Mouse (Mus musculus) lung, postnatal 10 days (tissue): ENCODE results near the gene Fosl2.

Experiments
- DNase-seq: peaks from one replicate; pipeline ENCODE4 v3.0.0; 2021

Gene Fosl2

DNA sequence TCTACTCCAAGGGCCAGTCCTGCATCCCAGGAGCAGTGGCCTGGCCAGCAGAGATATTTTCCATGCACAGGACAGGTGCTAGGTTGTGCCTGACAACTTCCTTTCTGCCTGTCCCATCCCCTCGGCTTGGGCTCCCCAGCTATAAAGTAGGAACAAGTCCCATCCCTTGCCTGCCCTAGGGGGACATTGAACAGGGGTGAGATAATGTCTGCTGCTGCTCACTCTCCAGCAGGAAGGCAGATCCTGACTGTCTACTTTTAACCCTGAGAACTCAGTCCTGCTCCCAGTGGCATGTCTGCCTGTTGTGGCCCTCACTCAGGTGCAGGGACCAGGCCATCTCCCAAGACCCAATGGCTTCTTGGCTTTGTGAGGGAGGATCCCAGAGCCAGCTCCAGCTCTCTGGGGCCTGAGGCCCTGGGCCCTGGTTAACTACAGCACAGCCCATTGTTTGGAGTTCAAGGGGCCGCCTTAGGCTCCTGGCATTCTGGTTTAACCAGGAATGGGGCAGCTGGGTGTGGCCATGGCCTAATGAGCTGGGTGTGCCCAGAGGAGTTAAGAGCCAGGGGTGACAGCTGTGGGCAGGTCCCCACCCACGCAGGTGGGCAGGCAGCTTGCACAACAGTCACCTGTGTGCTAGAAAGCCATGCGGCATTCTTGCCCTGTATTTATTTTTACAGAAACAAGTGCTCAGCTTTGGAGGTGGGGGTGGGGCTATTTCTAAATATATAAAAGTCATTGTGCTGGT lies 47.5 kb downstream of the Fosl2 start:
- DNase-seq = peak; percentile 70

GRCm38 (mm10) chr5:32187717-32188116 lies 52.1 kb downstream of the Fosl2 start:
- DNase-seq = no peak

DNA sequence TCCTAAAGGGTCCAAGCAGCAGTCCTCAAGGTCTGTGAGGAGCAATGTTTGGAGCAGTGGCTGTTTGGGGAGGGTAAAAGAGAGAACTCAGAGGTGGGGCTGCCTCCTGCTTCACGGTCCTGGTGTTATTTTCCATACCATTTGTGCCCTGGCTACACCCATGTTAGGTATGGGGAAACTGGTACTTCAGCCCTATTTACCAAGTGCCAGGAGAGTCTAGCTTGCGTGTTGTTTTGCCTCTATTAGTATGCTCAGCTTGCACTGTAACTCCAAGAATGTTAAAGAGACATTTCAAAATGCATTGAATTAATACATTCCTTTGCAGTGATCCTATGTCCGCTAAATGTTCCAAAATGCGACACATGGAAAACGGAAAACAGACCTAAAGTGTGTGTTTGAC lies 55.7 kb downstream of the Fosl2 start:
- DNase-seq = no peak

DNA sequence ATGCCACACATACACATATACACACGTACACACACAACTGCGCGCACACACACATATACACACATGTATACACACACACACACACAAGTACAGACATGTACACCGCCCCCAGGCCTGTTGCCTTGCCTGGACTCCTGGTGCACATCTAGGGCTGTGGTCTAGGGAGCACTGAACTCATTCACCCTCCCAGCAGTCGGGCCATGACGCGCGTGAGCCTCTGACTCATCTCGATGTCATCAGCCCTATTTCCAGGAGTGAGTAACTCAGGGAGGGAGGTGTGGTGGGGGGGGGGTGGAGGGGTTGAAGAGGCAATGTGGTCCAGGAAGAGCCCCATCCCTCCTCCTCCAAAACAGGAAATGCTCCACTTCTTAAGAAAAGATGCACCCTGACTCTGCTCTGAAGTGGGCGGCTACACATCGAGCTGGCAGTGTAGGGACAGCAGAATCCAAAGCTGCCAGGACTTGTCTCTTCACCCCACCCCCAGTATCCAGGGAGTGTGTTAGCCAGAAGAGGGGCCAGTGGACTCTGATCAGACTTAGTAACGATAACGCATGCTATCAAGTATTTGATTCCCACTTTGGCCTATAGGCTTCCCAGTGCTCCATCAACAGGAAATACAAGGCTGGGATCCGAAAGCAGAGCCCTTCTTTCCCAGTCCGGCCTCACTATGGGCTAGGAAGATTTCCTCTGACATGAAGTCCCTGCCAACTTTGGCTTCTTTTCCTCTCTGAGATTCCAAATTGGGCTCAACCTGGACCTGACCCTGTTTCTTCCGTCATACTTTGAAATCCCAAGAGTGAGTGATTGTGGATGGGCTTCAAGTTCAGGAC lies 56.6 kb downstream of the Fosl2 start:
- DNase-seq = no peak

DNA sequence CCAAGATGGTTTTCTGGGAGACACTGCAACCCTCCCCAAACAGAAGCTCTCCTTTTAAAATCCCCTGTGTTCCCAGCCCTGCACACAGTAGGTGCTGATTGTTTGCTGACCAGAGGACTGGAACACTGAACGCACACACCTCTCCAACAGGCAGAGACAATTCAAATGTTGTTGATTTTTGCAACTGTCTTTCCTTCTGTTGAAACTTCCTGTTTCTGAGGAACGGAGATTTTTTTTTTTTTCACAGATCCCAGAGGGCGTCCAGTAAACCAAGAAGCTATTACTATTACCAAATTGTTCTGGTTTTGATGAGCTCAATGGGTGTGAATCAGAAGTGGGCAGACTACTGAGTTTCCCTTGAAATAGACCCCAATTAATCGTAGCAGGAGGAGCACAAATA lies 58.6 kb downstream of the Fosl2 start:
- DNase-seq = no peak

- DNase-seq = peak; percentile 52
Measured at GRCm38 (mm10) chr5:32195857-32196609, 60.4 kb downstream of the Fosl2 start.

DNA sequence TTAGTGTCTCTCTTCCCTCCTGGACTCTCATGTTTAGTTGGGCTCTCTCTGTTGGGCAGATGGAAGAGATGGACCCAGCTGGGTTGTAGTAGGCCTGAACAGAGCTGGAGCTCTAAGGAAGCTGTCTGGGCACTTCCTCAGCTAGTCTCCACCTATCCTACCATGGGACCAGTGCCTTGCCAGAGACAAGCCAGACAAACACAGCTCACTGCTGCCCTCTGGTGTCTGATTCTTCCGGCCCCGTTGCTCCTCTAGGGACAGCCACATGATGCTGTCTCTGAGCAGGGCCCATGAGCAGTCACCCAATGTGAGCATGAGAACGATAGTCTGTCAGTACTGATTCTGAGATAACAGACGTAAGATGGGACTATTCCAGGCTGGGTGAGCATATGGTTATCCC lies 62.1 kb downstream of the Fosl2 start:
- DNase-seq = peak; percentile 96

DNA sequence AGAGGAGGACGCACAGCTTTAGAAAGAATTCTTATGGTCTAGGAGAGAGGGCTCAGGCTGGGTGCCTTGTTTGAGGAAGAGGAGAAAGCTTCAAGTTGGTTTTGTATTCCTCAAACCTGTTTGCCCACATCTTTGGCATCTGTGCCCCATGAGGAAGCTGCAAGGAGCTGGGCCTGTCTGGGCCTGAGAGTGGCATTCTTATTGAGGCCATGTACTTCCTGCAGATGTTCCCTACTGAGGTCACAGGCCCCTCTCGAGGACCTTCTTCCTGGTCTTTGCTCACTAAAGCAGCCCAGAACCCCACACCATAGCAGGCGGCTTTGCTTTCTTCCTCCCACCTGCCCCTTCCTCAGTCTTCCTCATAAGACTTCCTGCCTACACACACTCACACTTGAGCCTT lies 63.5 kb downstream of the Fosl2 start:
- DNase-seq = no peak

DNA sequence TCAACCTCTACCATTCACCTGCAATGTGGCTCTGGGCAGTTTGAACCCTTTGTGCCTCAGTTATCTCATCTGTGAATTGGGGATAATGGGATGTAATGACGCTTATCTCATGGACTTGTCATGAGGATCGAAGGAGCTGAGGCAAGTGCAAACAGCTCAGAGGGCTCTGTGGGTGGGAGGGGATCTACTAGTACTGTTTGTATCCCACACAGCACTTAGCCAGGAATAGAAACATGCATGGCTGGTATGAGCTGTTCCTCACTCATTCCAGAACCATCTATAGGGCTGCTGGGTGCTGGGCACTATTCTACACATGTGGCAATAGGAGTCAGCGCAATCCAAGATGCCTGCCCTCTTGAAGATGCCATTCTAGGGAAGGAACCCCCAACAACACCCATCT lies 64.0 kb downstream of the Fosl2 start:
- DNase-seq = no peak

DNA sequence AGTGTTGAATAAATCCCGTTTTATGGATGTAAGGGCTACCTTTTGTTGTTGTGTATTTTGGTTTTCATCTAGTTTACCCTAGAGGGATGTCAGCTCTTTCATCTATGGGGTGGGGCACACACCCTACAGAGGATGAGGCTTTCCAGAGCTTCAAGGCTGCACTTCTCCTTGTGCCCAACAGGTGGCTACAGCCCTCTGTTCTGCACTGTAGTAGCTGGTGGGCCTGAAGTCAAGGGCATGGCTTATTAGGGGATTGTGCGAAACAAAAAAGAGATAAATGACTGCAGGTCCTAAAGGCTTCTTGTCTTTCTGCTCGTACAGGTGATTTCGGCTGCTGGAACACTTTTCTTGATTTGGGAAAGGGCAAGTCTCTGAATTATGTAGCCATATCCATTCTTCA lies 69.1 kb downstream of the Fosl2 start:
- no peak for DNase-seq

GRCm38 (mm10) chr5:32206726-32207125 lies 71.1 kb downstream of the Fosl2 start:
- DNase-seq = no peak
